Mouse (Mus musculus) limb, embryonic 15.5 days (tissue): ENCODE measurements around the gene Cacna1g. TPM values are rescaled to one million over a fixed set of nuclear protein-coding genes. Genes with fewer than 3 reads are reported as not detected.

Experiments used
- ATAC-seq: fragments of 200-750 bp; cut with Nextera tagmentation; 2 replicates; pipeline ENCODE4 v1.8.0; 2017; ENCODE audit warnings: low read depth, moderate TSS enrichment; ENCODE audit not compliant: insufficient number of reproducible peaks, low FRiP score, low TSS enrichment
- H3K27ac ChIP-seq: fragments of 300-500 bp; sonication (generic); 2 replicates; pipeline ENCODE4 v1.5.1; 2015; ENCODE audit warnings: moderate library complexity, mild to moderate bottlenecking, inconsistent platforms
- H3K27me3 ChIP-seq: fragments of 300-500 bp; sonication (generic); 2 replicates; pipeline ENCODE4 v1.6.1; 2015; ENCODE audit warnings: inconsistent platforms
- H3K36me3 ChIP-seq: fragments of 300-500 bp; sonication (generic); 2 replicates; pipeline ENCODE4 v1.6.1; 2015; ENCODE audit warnings: inconsistent platforms
- H3K4me1 ChIP-seq: fragments of 300-500 bp; sonication (generic); 2 replicates; pipeline ENCODE4 v1.6.1; 2015; ENCODE audit warnings: inconsistent platforms
- H3K4me2 ChIP-seq: fragments of 300-500 bp; sonication (generic); 2 replicates; pipeline ENCODE4 v1.6.1; 2015; ENCODE audit warnings: mild to moderate bottlenecking, inconsistent platforms
- H3K4me3 ChIP-seq: fragments of 300-500 bp; sonication (generic); 2 replicates; pipeline ENCODE4 v1.5.1; 2015; ENCODE audit warnings: mild to moderate bottlenecking, inconsistent platforms
- H3K9ac ChIP-seq: fragments of 300-500 bp; sonication (generic); 2 replicates; pipeline ENCODE4 v1.6.1; 2015; ENCODE audit warnings: inconsistent platforms
- H3K9me3 ChIP-seq: fragments of 300-500 bp; sonication (generic); 2 replicates; pipeline ENCODE4 v1.6.1; 2016; ENCODE audit warnings: inconsistent platforms
- WGBS: fragments of 180-500 bp; shearing (Covaris S2); methylation state at CpG from one replicate; pipeline ENCODE4 v1.1.7; 2015; 5-methylcytosine and 5-hydroxymethylcytosine counted together
- polyA plus RNA-seq: library from polyadenylated mRNA; unstranded; fragments of >200 nt; fragmentation: Nextera tagmentation; extraction: Ambion mirVana; gene quantifications from 2 replicates; pipeline ENCODE4 v1.2.1, GENCODE M21; 2015

Gene Cacna1g
- polyA plus RNA-seq, 1 experiment from 2014 or later, result 30.8 TPM

GRCm38 (mm10) chr11:94464170-94464569, 9.8 kb downstream of the Cacna1g start:
- whole genome bisulfite sequencing, result 17% methylated on average over 2 of the region's 2 CpGs
- peaks cover 40% of the 10 kb centered on the region for H3K36me3 ChIP-seq
- no peak overlapping the region for H3K27ac ChIP-seq
- ATAC-seq, result no peak
- no peak overlapping the region for H3K9ac ChIP-seq
- no peaks in the 10 kb centered on the region for H3K9me3 ChIP-seq
- no peak overlapping the region for H3K4me2 ChIP-seq
- no peaks in the 10 kb centered on the region for H3K27me3 ChIP-seq
- no peak overlapping the region for H3K4me3 ChIP-seq
- peaks cover 55% of the 10 kb centered on the region for H3K4me1 ChIP-seq

DNA sequence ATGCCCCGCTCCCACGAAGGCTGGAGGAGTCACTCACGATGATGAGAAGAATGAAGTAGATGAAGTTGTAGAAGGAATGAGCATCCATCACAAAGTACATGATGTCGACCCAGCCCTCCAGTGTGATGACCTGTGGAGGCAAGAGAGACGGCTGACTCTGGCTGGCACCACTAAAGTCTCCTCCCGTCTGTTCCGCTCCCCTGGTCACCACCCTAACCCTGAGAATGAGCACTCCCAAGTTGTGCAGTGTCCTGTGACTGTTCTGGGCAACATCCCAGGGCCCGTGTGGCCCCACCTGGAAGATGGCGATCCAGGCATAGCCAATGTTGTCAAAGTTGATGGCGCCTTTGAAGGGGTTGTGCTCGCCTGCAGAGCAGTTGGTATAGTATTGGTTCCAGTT, 12.1 kb downstream of the Cacna1g start:
- no peak overlapping the region for H3K4me3 ChIP-seq
- no peak overlapping the region for H3K4me2 ChIP-seq
- no peak overlapping the region for H3K27ac ChIP-seq
- peaks cover 60% of the 10 kb centered on the region for H3K36me3 ChIP-seq
- no peaks in the 10 kb centered on the region for H3K9me3 ChIP-seq
- ATAC-seq, result no peak
- no peaks in the 10 kb centered on the region for H3K27me3 ChIP-seq
- no peak overlapping the region for H3K9ac ChIP-seq
- WGBS, result 91% methylated on average over 11 of the region's 11 CpGs
- H3K4me1 ChIP-seq, result peaks cover 41% of the 10 kb centered on the region

DNA sequence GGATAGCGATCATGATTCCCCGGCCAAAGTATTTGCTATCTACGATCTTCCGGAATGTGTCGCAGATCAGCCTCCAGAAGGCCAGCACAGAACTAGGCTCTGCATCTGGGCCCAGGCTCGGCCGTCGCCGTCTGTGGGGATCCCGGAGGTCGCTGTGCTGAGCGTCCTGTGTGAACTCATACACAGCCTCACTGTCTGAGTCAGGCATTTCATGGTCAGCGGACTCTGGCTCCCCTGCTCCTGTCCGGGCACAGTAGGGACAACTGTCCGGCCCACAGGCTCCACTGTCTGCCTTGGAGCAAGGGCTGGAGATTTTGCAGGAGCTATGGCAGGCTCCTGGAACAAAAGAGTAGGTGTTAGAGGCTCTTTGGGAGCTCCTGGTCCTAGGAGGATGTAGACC, 17.0 kb downstream of the Cacna1g start:
- Histone ChIP-seq H3K4me2 (no peak overlapping the region), H3K9ac (no peak overlapping the region), H3K27me3 (no peaks in the 10 kb centered on the region), H3K36me3 (peaks cover 77% of the 10 kb centered on the region), H3K27ac (no peak overlapping the region), H3K4me1 (peaks cover 30% of the 10 kb centered on the region), H3K4me3 (no peak overlapping the region), H3K9me3 (no peaks in the 10 kb centered on the region)
- 87% methylated on average over 15 of the region's 15 CpGs for WGBS
- no peak for ATAC-seq

GRCm38 (mm10) chr11:94456347-94456746, 17.7 kb downstream of the Cacna1g start:
- Histone ChIP-seq H3K27ac (no peak overlapping the region), H3K9me3 (no peaks in the 10 kb centered on the region), H3K27me3 (no peaks in the 10 kb centered on the region), H3K4me3 (no peak overlapping the region), H3K4me2 (no peak overlapping the region), H3K9ac (no peak overlapping the region), H3K4me1 (peaks cover 31% of the 10 kb centered on the region), H3K36me3 (peaks cover 71% of the 10 kb centered on the region)
- no peak for ATAC-seq
- WGBS, result 67% methylated on average over 3 of the region's 3 CpGs

- H3K27me3 ChIP-seq, result no peaks in the 10 kb centered on the region
- ATAC-seq, result no peak
- peaks cover 61% of the 10 kb centered on the region for H3K36me3 ChIP-seq
- H3K9me3 ChIP-seq, result no peaks in the 10 kb centered on the region
- 70% methylated on average over 10 of the region's 10 CpGs for WGBS
- H3K4me3 ChIP-seq, result no peak overlapping the region
- H3K4me2 ChIP-seq, result no peak overlapping the region
- H3K27ac ChIP-seq, result no peak overlapping the region
- H3K4me1 ChIP-seq, result peaks cover 41% of the 10 kb centered on the region
- H3K9ac ChIP-seq, result no peak overlapping the region
Measured at GRCm38 (mm10) chr11:94455161-94455820, 18.7 kb downstream of the Cacna1g start.

- Histone ChIP-seq H3K9me3 (no peaks in the 10 kb centered on the region), H3K27ac (no peak overlapping the region), H3K9ac (no peak overlapping the region), H3K36me3 (peaks cover 59% of the 10 kb centered on the region), H3K27me3 (no peaks in the 10 kb centered on the region), H3K4me2 (no peak overlapping the region), H3K4me3 (no peak overlapping the region), H3K4me1 (peaks cover 45% of the 10 kb centered on the region)
- WGBS, result 63% methylated on average over 5 of the region's 5 CpGs
- no peak for ATAC-seq
Measured at GRCm38 (mm10) chr11:94454756-94455155, 19.2 kb downstream of the Cacna1g start.

DNA sequence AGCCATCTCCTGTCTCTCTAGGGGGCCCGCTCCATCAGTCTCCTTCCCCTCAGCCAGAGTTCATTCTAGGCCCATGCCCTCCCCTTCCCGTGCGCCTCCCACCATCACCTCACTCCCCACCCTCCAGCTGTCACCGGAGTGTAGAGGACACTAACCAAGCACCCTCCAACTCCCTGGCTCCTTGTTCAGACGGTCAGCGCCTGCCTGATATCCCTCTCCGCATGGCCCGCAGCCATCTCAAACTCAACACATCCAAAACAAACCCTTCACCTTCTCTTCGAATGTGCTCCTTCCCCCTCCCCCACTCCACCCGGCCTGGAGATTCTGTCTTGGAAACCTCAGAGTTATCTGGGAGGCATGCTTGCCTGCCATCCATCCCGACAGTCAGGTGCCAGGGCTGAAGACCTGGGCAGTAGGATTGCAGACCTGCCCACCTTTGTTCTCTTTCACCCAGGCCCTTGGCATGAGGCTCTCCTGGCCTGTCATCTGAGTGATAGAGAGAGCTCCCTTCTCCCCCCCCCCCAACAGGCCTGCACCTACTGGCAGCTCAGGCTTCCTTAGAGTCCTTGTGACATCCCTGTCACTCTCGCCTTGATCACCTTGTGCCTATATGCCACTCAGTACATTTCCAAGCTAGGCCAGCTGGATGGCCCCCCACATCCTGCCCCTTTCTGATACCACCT, 22.8 kb downstream of the Cacna1g start:
- 0 out of 2 replicates have a peak, but pooled peaks have one; percentile 26 for ATAC-seq
- Histone ChIP-seq H3K9ac (no peak overlapping the region), H3K4me1 (peaks cover 38% of the 10 kb centered on the region), H3K36me3 (peaks cover 37% of the 10 kb centered on the region), H3K4me3 (no peak overlapping the region), H3K27me3 (no peaks in the 10 kb centered on the region), H3K4me2 (no peak overlapping the region), H3K9me3 (no peaks in the 10 kb centered on the region), H3K27ac (no peak overlapping the region)
- 48% methylated on average over 12 of the region's 12 CpGs for WGBS

- no peak overlapping the region for H3K4me2 ChIP-seq
- 54% methylated on average over 5 of the region's 5 CpGs for WGBS
- H3K27ac ChIP-seq, result 0 out of 2 replicates have a peak overlapping the region, but pooled peaks have one; percentile 22
- H3K4me1 ChIP-seq, result peaks cover 38% of the 10 kb centered on the region
- ATAC-seq, result no peak
- no peaks in the 10 kb centered on the region for H3K9me3 ChIP-seq
- no peak overlapping the region for H3K4me3 ChIP-seq
- no peaks in the 10 kb centered on the region for H3K27me3 ChIP-seq
- peaks cover 24% of the 10 kb centered on the region for H3K36me3 ChIP-seq
- H3K9ac ChIP-seq, result no peak overlapping the region
Measured at GRCm38 (mm10) chr11:94449886-94450285, 24.1 kb downstream of the Cacna1g start.

DNA sequence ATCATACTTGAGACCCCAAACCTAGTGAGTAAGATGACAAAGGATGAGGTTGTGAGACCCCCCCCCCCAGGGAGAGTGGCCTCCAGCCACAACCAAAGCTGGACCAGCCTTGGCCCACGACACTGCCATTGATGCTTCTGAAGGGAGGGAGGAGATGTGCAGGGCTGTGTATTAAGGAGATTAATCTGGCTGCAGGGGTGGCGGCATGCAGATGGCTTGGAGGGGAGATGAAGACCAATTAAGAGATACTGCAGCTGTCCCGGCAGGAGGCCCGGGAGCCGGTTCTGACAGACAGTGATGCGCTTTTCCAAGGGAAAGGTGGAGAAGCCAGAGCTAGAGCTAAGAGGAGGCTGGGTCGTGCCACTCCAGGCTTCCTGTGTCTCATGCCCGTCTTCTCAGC, 24.8 kb downstream of the Cacna1g start:
- ATAC-seq, result no peak
- Histone ChIP-seq H3K36me3 (peaks cover 24% of the 10 kb centered on the region; the same call in 1 of the 2 replicates), H3K27ac (no peak overlapping the region), H3K9me3 (no peaks in the 10 kb centered on the region), H3K27me3 (no peaks in the 10 kb centered on the region), H3K4me3 (no peak overlapping the region), H3K9ac (no peak overlapping the region), H3K4me1 (peaks cover 43% of the 10 kb centered on the region), H3K4me2 (no peak overlapping the region)
- 52% methylated on average over 8 of the region's 8 CpGs for WGBS

DNA sequence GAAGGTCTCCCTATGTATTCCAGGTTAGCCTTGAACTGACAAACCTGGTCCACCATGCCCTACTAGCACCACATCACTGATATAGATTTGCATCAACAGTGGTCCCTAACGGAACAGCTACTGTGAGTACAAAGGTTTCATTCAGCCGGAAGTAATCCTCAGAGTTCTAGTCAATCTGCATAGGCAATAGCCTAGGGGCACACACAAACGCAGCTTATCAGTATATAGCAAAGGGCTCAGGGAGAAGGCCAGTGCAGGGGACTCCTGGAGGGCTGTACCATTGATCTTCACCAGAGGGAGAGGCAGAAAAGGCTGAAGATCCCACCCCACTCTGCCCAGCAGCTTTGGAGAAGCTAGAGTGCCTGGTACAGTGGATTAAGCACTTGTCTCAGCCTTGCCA, 27.0 kb downstream of the Cacna1g start:
- no peak for ATAC-seq
- Histone ChIP-seq H3K27ac (no peak overlapping the region), H3K36me3 (peaks cover 29% of the 10 kb centered on the region)

GRCm38 (mm10) chr11:94445300-94445699, 28.7 kb downstream of the Cacna1g start:
- no peak overlapping the region for H3K9ac ChIP-seq
- no peaks in the 10 kb centered on the region for H3K9me3 ChIP-seq
- no peak overlapping the region for H3K4me3 ChIP-seq
- peak overlapping the region; percentile 24; the same call in 1 of the 2 replicates for H3K27ac ChIP-seq
- ATAC-seq, result no peak
- WGBS, result 40% methylated on average over 4 of the region's 4 CpGs
- peaks cover 61% of the 10 kb centered on the region for H3K4me1 ChIP-seq
- H3K27me3 ChIP-seq, result no peaks in the 10 kb centered on the region
- H3K4me2 ChIP-seq, result no peak overlapping the region
- H3K36me3 ChIP-seq, result peaks cover 41% of the 10 kb centered on the region

More for the DNA sequence above, 27.0 kb downstream of the Cacna1g start:
- Histone ChIP-seq H3K9me3 (no peaks in the 10 kb centered on the region), H3K9ac (no peak overlapping the region), H3K4me3 (no peak overlapping the region), H3K4me2 (no peak overlapping the region), H3K27me3 (no peaks in the 10 kb centered on the region), H3K4me1 (peaks cover 65% of the 10 kb centered on the region)
- WGBS, result 38% methylated on average over 3 of the region's 3 CpGs

DNA sequence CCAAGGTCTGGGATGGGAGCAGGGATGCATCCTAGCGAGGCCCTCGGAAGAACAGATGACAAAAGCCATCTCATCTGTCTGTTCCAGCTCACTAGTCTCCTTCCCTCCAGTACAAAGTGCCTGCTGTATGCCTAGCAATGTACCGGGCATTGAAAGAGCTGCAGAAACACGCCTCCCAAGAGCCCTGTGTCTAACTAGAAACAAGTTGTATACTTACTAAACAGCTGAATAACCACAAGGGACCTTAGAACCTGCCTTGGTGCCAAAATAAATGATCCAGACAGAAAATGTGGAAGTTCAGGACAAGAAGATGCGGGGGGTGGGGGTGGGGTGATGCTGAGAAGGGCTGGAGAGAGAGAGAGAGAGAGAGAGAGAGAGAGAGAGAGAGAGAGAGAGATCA, 29.2 kb downstream of the Cacna1g start:
- H3K27ac ChIP-seq, result peak overlapping the region; percentile 88
- H3K4me3 ChIP-seq, result no peak overlapping the region
- no peak overlapping the region for H3K4me2 ChIP-seq
- no peaks in the 10 kb centered on the region for H3K9me3 ChIP-seq
- H3K4me1 ChIP-seq, result peaks cover 58% of the 10 kb centered on the region
- WGBS, result 49% methylated on average over 5 of the region's 5 CpGs
- H3K36me3 ChIP-seq, result peaks cover 43% of the 10 kb centered on the region
- H3K27me3 ChIP-seq, result no peaks in the 10 kb centered on the region
- H3K9ac ChIP-seq, result no peak overlapping the region
- ATAC-seq, result no peak
